ENCODE assay signal across 22 mouse cellular contexts in genomic region chr10:72981359-72981758, GRCm38 (mm10).
DNase-seq lines count a peak whose midpoint lies in the region; ATAC-seq and TF ChIP-seq lines count a peak whose summit lies in the region.
"Had no signal": no experiment of that assay in that cellular context is flagged by ENCODE, and none has a peak within 500 bp of the region (broad histone marks: within the 10 kb centered on the region; RNA-seq: fewer than 3 reads in every experiment).

No protein-coding gene starts in this region.

- no peak for TF ChIP-seq CTCF in layer of hippocampus, adult 2 months (conservative IDR thresholded peaks at IDR 0.05)
- no peak for TF ChIP-seq CTCF in C2C12 (IDR thresholded peaks at IDR 0.05; ENCODE audit: control insufficient read depth, insufficient read depth, insufficient read length)

- H3K9me3 ChIP-seq in embryonic facial prominence, embryonic 14.5 days (ENCODE audit: control insufficient read depth, low read length) = no peaks in the 10 kb centered on the region
- H3K9me3 ChIP-seq in embryonic facial prominence, embryonic 10.5 days = no peaks in the 10 kb centered on the region
- no peaks in the 10 kb centered on the region for H3K9me3 ChIP-seq in neural tube, embryonic 15.5 days (replicated peaks)
- H3K9me3 ChIP-seq: forebrain, embryonic 12.5 days; hindbrain, embryonic 12.5 days; kidney, embryonic 15.5 days; neural tube, embryonic 12.5 days had no signal

- no peak overlapping the region for H3K4me2 ChIP-seq in embryonic facial prominence, embryonic 14.5 days (ENCODE audit: low read depth, low read length)
- H3K4me2 ChIP-seq in neural tube, embryonic 15.5 days = no peak overlapping the region
- H3K4me2 ChIP-seq: forebrain, embryonic 12.5 days; hindbrain, embryonic 12.5 days; kidney, embryonic 15.5 days; neural tube, embryonic 12.5 days had no signal

- H3K27ac ChIP-seq in embryonic facial prominence, embryonic 14.5 days (replicated peaks; ENCODE audit: low read depth, low read length) = no peak overlapping the region
- no peak overlapping the region for H3K27ac ChIP-seq in embryonic facial prominence, embryonic 10.5 days (replicated peaks)
- no peak overlapping the region for H3K27ac ChIP-seq in layer of hippocampus, adult 2 months
- H3K27ac ChIP-seq in neural tube, embryonic 15.5 days (replicated peaks) = no peak overlapping the region
- H3K27ac ChIP-seq: forebrain, embryonic 12.5 days; heart, adult 2 months; hindbrain, embryonic 12.5 days; kidney, embryonic 15.5 days; neural tube, embryonic 12.5 days; stomach, postnatal 0 days had no signal

- no peaks in the 10 kb centered on the region for H3K27me3 ChIP-seq in embryonic facial prominence, embryonic 14.5 days (replicated peaks; ENCODE audit: control insufficient read depth, insufficient read depth, low read length)
- no peaks in the 10 kb centered on the region for H3K27me3 ChIP-seq in embryonic facial prominence, embryonic 10.5 days (replicated peaks; ENCODE audit: low read depth, poor library complexity, severe bottlenecking)
- H3K27me3 ChIP-seq in C2C12 (ENCODE audit: control insufficient read depth, insufficient read depth, insufficient read length) = no peaks in the 10 kb centered on the region
- H3K27me3 ChIP-seq in neural tube, embryonic 15.5 days (replicated peaks) = no peaks in the 10 kb centered on the region
- H3K27me3 ChIP-seq: forebrain, embryonic 12.5 days; hindbrain, embryonic 12.5 days; kidney, embryonic 15.5 days; neural tube, embryonic 12.5 days had no signal

- DNase-seq in embryonic facial prominence, embryonic 14.5 days (ENCODE audit: low spot score) = peak; percentile 15
- no peak for DNase-seq in embryonic facial prominence, embryonic 10.5 days (ENCODE audit: low spot score)
- peak; percentile 12 to 27 for DNase-seq in layer of hippocampus, adult 8-10 months (ENCODE audit: low spot score in 2 of 2)
- DNase-seq in layer of hippocampus, adult 2 months (ENCODE audit: low spot score in 2 of 2) = no peak
- peak; percentile 5 to 6 for DNase-seq in layer of hippocampus, postnatal 36 days
- no peak for DNase-seq in gastrocnemius, adult 18-20 months (ENCODE audit: low spot score)
- DNase-seq: adrenal gland, postnatal 25 days; cerebellum, adult 11 months; cerebellum, adult 9-11 months; gastrocnemius, postnatal 14 days; heart, adult 2 months; kidney, adult 11 months; lung, postnatal 4 days; midbrain, embryonic 14.5 days; retina, postnatal 1 day had no signal

- no peak overlapping the region for H3ac ChIP-seq in C2C12 (ENCODE audit: control insufficient read depth, insufficient read length, low read depth)

- ATAC-seq in embryonic facial prominence, embryonic 14.5 days (ENCODE audit: low read depth) = no peak
- no peak for ATAC-seq in neural tube, embryonic 15.5 days (ENCODE audit: low FRiP score)

- H3K36me3 ChIP-seq in embryonic facial prominence, embryonic 14.5 days (ENCODE audit: control insufficient read depth, insufficient read depth, low read length) = no peaks in the 10 kb centered on the region
- H3K36me3 ChIP-seq in embryonic facial prominence, embryonic 10.5 days (replicated peaks) = no peaks in the 10 kb centered on the region
- no peaks in the 10 kb centered on the region for H3K36me3 ChIP-seq in C2C12 (ENCODE audit: control insufficient read depth, insufficient read depth)
- H3K36me3 ChIP-seq in neural tube, embryonic 15.5 days = no peaks in the 10 kb centered on the region
- H3K36me3 ChIP-seq: forebrain, embryonic 12.5 days; hindbrain, embryonic 12.5 days; kidney, embryonic 15.5 days; neural tube, embryonic 12.5 days had no signal

- no peaks in the 10 kb centered on the region for H3K79me2 ChIP-seq in C2C12 (ENCODE audit: control insufficient read depth, insufficient read depth)

- H3K4me3 ChIP-seq in embryonic facial prominence, embryonic 14.5 days (ENCODE audit: low read depth, low read length) = no peak overlapping the region
- no peak overlapping the region for H3K4me3 ChIP-seq in embryonic facial prominence, embryonic 10.5 days
- no peak overlapping the region for H3K4me3 ChIP-seq in layer of hippocampus, adult 2 months
- no peak overlapping the region for H3K4me3 ChIP-seq in C2C12 (ENCODE audit: insufficient read depth, poor library complexity, severe bottlenecking)
- H3K4me3 ChIP-seq in neural tube, embryonic 15.5 days (replicated peaks) = no peak overlapping the region
- H3K4me3 ChIP-seq: forebrain, embryonic 12.5 days; heart, adult 2 months; hindbrain, embryonic 12.5 days; kidney, embryonic 15.5 days; neural tube, embryonic 12.5 days had no signal

- no peaks in the 10 kb centered on the region for H3K4me1 ChIP-seq in embryonic facial prominence, embryonic 14.5 days (ENCODE audit: control insufficient read depth, insufficient read depth, low read length)
- no peaks in the 10 kb centered on the region for H3K4me1 ChIP-seq in embryonic facial prominence, embryonic 10.5 days
- no peaks in the 10 kb centered on the region for H3K4me1 ChIP-seq in neural tube, embryonic 15.5 days
- H3K4me1 ChIP-seq: forebrain, embryonic 12.5 days; hindbrain, embryonic 12.5 days; kidney, embryonic 15.5 days; neural tube, embryonic 12.5 days had no signal

- H3K9ac ChIP-seq in embryonic facial prominence, embryonic 14.5 days (ENCODE audit: low read depth, low read length) = no peak overlapping the region
- no peak overlapping the region for H3K9ac ChIP-seq in neural tube, embryonic 15.5 days (replicated peaks)
- H3K9ac ChIP-seq: forebrain, embryonic 12.5 days; hindbrain, embryonic 12.5 days; kidney, embryonic 15.5 days; neural tube, embryonic 12.5 days had no signal

- no peaks in the 10 kb centered on the region for H3K79me3 ChIP-seq in C2C12 (ENCODE audit: low read depth)

- WGBS in embryonic facial prominence, embryonic 14.5 days = 23% methylated on average over 1 of the region's 1 CpGs
- WGBS in embryonic facial prominence, embryonic 10.5 days = 29% methylated on average over 1 of the region's 1 CpGs
- WGBS in neural tube, embryonic 15.5 days = 39% methylated on average over 1 of the region's 1 CpGs

TF ChIP-seq in C2C12, 6 proteins besides CTCF, POLR2A, EP300 and RAD21:
- no peak for TF ChIP-seq MYOG (IDR thresholded peaks at IDR 0.05; ENCODE audit: control insufficient read depth, extremely low read depth, insufficient read length)
- TF ChIP-seq USF1 (IDR thresholded peaks at IDR 0.05; ENCODE audit: low read depth) = no peak
- peak; percentile 94 for TF ChIP-seq MYOD1 (IDR thresholded peaks at IDR 0.05; ENCODE audit: control insufficient read depth, insufficient read length, low read depth)
- no peak for TF ChIP-seq FOSL1 (IDR thresholded peaks at IDR 0.05; ENCODE audit: insufficient read depth, low read length, poor library complexity, severe bottlenecking)
TF ChIP-seq in C2C12: peak in this region for 1.

Comparison
In these comparisons a context has a peak if more than half of its experiments do, and no peak if none do; other contexts are left out.
1. DNase-seq: peak in embryonic facial prominence, embryonic 14.5 days (single experiment), layer of hippocampus, adult 8-10 months (2 of 2) and layer of hippocampus, postnatal 36 days (2 of 2); none in embryonic facial prominence, embryonic 10.5 days (single experiment), layer of hippocampus, adult 2 months (0 of 2) and gastrocnemius, adult 18-20 months (single experiment).